Mouse (Mus musculus): ENCODE results near the gene Patz1. TPM values are rescaled to one million over a fixed set of nuclear protein-coding genes. Genes with fewer than 3 reads are reported as not detected.

The Patz1 gene
- total and polyA plus RNA-seq, 3 experiments = 29.5 to 37.4 (median 31.5) TPM

DNA sequence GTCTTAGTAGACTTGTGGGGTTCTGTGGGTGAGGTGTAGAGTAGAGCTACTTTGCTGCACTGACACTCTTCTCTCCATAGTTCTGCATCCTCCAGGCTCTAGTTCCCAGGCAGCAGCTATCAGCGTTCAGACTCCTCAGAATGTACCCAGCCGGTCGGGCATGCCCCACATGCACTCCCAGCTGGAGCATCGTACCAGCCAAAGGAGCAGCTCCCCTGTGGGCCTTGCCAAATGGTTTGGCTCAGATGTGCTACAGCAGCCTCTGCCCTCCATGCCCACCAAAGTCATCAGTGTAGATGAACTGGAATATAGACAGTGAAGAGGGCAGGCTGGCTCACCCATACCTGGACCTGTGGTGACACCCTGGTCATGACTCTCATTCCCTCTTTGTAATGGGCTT, 44.9 kb upstream of the Patz1 start:
- Histone ChIP-seq H3K4me3 (replicated peaks in 1 of 3; ENCODE audit: low read depth in 2 of 3, low read length in 2 of 3, poor library complexity in 1 of 3) (no peak overlapping the region), H3K4me2 (ENCODE audit: insufficient read depth, low read depth, poor library complexity, severe bottlenecking) (no peak overlapping the region), H3K27me3 (replicated peaks) (no peaks in the 10 kb centered on the region), H3K79me2 (replicated peaks; ENCODE audit: control insufficient read depth, extremely low read depth, insufficient read depth, poor library complexity, severe bottlenecking) (no peaks in the 10 kb centered on the region), H3K9ac (ENCODE audit: insufficient read depth, low read depth) (no peak overlapping the region), H3K27ac (ENCODE audit: insufficient read depth, low read depth) (no peak overlapping the region), H3K4me1 (ENCODE audit: control insufficient read depth in 1 of 2, insufficient read depth in 2 of 2) (no peaks in the 10 kb centered on the region), H3K9me3 (replicated peaks; ENCODE audit: low read length) (peaks cover 6% of the 10 kb centered on the region), H3K36me3 (replicated peaks in 1 of 2; ENCODE audit: control insufficient read depth in 1 of 2, insufficient read depth in 1 of 2, low read length in 1 of 2) (peaks cover 77 to 95% of the 10 kb centered on the region in 2 experiments)
- no peak for TF ChIP-seq ETS1 (conservative IDR thresholded peaks at IDR 0.05; ENCODE audit: low read depth, low read length)
- TF ChIP-seq POLR2AphosphoS2 (IDR thresholded peaks at IDR 0.05; ENCODE audit: low read depth, low read length) = 0 out of 2 replicates have a peak, but pooled peaks have one; percentile 46
- DNase-seq (ENCODE audit: extremely low read depth) = no peak
- dilution Hi-C loops (cut with MboI; ENCODE audit: extremely low pct_ligation_motif_present, extremely low pct_unique_long_range_greater_than_20kb, low sequenced_read_pairs) (no loop called here), in situ Hi-C loops (cut with MboI; ENCODE audit: low pct_ligation_motif_present, low pct_unique_long_range_greater_than_20kb, low sequenced_read_pairs) (no loop called here)

DNA sequence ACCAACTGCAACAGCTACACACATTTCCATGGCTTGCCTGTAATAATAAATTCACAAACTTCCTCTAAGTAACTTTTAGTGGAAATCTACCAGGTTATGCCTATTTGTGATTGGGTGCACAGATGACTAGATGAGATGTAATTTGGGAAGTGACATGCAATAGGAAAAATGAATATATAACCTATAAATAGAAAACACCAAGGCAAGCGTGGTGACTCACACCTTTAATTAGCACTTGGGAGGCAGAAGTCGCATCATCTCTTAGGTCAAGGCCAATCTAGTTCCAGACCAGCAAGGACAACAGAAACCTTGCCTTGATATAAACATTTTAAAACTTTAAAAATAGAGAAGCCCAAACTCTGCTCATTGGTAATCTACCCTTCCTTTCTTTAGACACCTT, 41.3 kb upstream of the Patz1 start:
- no peak for DNase-seq (ENCODE audit: extremely low read depth)
- no peak overlapping the region for H3K27ac ChIP-seq (ENCODE audit: insufficient read depth, low read depth)
- in situ Hi-C loops (cut with MboI; ENCODE audit: low pct_ligation_motif_present, low pct_unique_long_range_greater_than_20kb, low sequenced_read_pairs) = no loop called here

DNA sequence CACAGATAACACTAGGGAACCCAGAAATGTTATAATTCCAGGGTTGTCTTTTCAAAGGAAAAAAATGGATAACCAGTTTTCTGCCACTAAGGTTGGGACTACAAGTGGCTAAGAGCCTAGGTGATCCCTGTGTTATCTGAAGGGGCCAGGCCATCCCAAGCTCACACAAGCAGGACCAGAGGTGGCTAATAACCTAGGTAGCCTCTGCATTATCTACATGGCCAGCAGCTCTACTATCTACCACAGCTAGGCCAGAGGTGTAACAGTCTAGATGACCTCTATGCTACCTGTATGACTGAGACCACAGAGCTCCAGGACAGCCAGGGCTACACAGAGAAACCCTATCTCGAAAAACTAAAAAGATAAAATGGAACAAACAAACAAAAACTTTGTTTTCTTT, 29.1 kb upstream of the Patz1 start:
- Histone ChIP-seq H3K9ac (ENCODE audit: insufficient read depth, low read depth) (no peak overlapping the region), H3K27me3 (replicated peaks) (no peaks in the 10 kb centered on the region), H3K9me3 (replicated peaks; ENCODE audit: low read length) (no peaks in the 10 kb centered on the region), H3K36me3 (replicated peaks in 1 of 2; ENCODE audit: control insufficient read depth in 1 of 2, insufficient read depth in 1 of 2, low read length in 1 of 2) (peaks cover 54 to 89% of the 10 kb centered on the region in 2 experiments), H3K4me3 (replicated peaks in 1 of 3; ENCODE audit: low read depth in 2 of 3, low read length in 2 of 3, poor library complexity in 1 of 3) (no peak overlapping the region), H3K4me1 (ENCODE audit: control insufficient read depth in 1 of 2, insufficient read depth in 2 of 2) (peaks cover 0 to 24% of the 10 kb centered on the region in 2 experiments; a peak in 2 of 4 replicates), H3K4me2 (ENCODE audit: insufficient read depth, low read depth, poor library complexity, severe bottlenecking) (no peak overlapping the region), H3K79me2 (replicated peaks; ENCODE audit: control insufficient read depth, extremely low read depth, insufficient read depth, poor library complexity, severe bottlenecking) (peaks cover 31% of the 10 kb centered on the region), H3K27ac (ENCODE audit: insufficient read depth, low read depth) (no peak overlapping the region)
- DNase-seq (ENCODE audit: extremely low read depth) = no peak
- TF ChIP-seq HCFC1 (IDR thresholded peaks at IDR 0.05; ENCODE audit: low read depth, low read length) (no peak), IRF4 (IDR thresholded peaks at IDR 0.05; ENCODE audit: low read depth, low read length) (no peak), MAX (IDR thresholded peaks at IDR 0.05; ENCODE audit: low read length) (no peak), MAFK (IDR thresholded peaks at IDR 0.05; ENCODE audit: insufficient replicate concordance, low read length) (no peak), MYC (IDR thresholded peaks at IDR 0.05; ENCODE audit: low read depth, low read length) (no peak), JUND (conservative IDR thresholded peaks at IDR 0.05; ENCODE audit: low read depth, low read length) (no peak)
- in situ Hi-C loops (cut with MboI; ENCODE audit: low pct_ligation_motif_present, low pct_unique_long_range_greater_than_20kb, low sequenced_read_pairs) = no loop called here
- dilution Hi-C loops (cut with MboI; ENCODE audit: extremely low pct_ligation_motif_present, extremely low pct_unique_long_range_greater_than_20kb, low sequenced_read_pairs) = no loop called here

More for the DNA sequence above, 41.3 kb upstream of the Patz1 start:
- no peaks in the 10 kb centered on the region for H3K27me3 ChIP-seq (replicated peaks)
- no peaks in the 10 kb centered on the region for H3K4me1 ChIP-seq (ENCODE audit: control insufficient read depth in 1 of 2, insufficient read depth in 2 of 2)
- no peak overlapping the region for H3K4me3 ChIP-seq (replicated peaks in 1 of 3; ENCODE audit: low read depth in 2 of 3, low read length in 2 of 3, poor library complexity in 1 of 3)
- no peak overlapping the region for H3K9ac ChIP-seq (ENCODE audit: insufficient read depth, low read depth)
- H3K4me2 ChIP-seq (ENCODE audit: insufficient read depth, low read depth, poor library complexity, severe bottlenecking) = no peak overlapping the region
- TF ChIP-seq POLR2AphosphoS2 (IDR thresholded peaks at IDR 0.05; ENCODE audit: low read depth, low read length) = peak; percentile 50; the same call in 1 of the 2 replicates
- TF ChIP-seq JUND (conservative IDR thresholded peaks at IDR 0.05; ENCODE audit: low read depth, low read length) = no peak
- no peaks in the 10 kb centered on the region for H3K79me2 ChIP-seq (replicated peaks; ENCODE audit: control insufficient read depth, extremely low read depth, insufficient read depth, poor library complexity, severe bottlenecking)
- peaks cover 80 to 94% of the 10 kb centered on the region in 2 experiments for H3K36me3 ChIP-seq (replicated peaks in 1 of 2; ENCODE audit: control insufficient read depth in 1 of 2, insufficient read depth in 1 of 2, low read length in 1 of 2)
- no peaks in the 10 kb centered on the region for H3K9me3 ChIP-seq (replicated peaks; ENCODE audit: low read length)
- dilution Hi-C loops (cut with MboI; ENCODE audit: extremely low pct_ligation_motif_present, extremely low pct_unique_long_range_greater_than_20kb, low sequenced_read_pairs) = no loop called here

Data from CH12.LX (cell line).